Mouse (Mus musculus): ENCODE results near the gene Nmur1. TPM values are rescaled to one million over a fixed set of nuclear protein-coding genes. Genes with fewer than 3 reads are reported as not detected.

Gene Nmur1
- total and polyA plus RNA-seq, 2 experiments from 2014 or later = 0.33 TPM; not detected in 1

DNA sequence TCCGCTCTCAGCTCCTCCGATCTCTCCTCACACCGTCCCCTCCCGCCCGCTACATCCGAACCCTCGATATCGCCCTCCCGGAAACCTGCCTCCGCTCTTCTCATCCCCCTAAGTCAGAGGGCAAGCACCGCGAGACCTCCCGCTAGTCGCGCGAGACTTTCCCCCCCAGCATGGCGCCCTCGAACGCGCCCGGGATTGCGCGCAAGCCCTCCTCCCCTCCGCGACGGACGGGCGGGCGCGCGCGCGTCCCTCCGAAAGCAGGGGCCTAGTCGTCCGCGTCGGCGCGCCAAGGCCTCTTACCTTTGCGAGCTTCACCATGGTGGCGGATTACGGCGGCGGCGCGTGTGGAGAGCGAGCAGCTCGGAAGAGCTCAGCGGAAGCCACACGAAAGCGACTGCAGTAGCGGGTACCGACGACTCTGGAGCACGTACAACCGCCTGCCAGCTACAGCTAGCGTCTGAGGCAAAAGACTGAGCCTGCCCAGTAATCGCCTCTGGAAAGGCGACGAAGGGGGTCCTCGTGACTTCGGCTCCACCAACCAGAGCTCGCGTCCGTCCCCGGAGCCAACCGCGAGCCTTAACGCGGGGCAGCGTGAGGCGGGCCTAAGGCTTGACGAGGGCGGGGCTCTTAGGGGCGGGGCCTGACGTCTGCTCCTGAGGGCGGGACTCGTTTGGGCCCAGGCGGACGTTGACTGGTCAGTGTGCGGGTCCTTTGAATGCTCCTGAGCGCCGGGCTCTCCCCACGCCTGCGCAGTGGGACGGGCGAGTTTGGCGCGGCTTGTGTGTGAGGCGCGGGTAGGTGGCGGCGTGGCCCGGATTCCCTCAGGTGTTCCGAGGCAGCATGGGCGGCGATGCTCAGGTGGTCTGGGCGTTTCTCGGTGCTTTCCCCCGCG, 66.9 kb downstream of the Nmur1 start, which contains the start of gene Ncl:
Ncl (minus strand) TSS at position 495 of the 892 bp plus-strand sequence.
- Histone ChIP-seq H3K27me3 (ENCODE audit: insufficient read depth, low read length) (no peaks in the 10 kb centered on the region), H3K4me3 (ENCODE audit: low read depth, low read length) (peak within 1 kb of the TSS; percentile 78), H3K9ac (replicated peaks; ENCODE audit: low read length, poor library complexity, severe bottlenecking) (peak within 1 kb of the TSS; percentile 97), H3K27ac (ENCODE audit: low read depth, low read length) (peak within 1 kb of the TSS; percentile 100), H3K4me1 (ENCODE audit: insufficient read depth, low read length) (peaks cover 4% of the 10 kb centered on the region; the same call in 1 of the 2 replicates), H3K36me3 (ENCODE audit: insufficient read depth, low read length) (peaks cover 24% of the 10 kb centered on the region), H3K9me3 (ENCODE audit: low read length) (no peaks in the 10 kb centered on the region), H3K4me2 (ENCODE audit: low read depth, low read length, poor library complexity, severe bottlenecking) (peak within 1 kb of the TSS; percentile 76)
- TF ChIP-seq CTCF (IDR thresholded peaks at IDR 0.05) = no peak; the same call in 1 of the 2 replicates
- peak; percentile 99 for DNase-seq (ENCODE audit: low spot score)
- WGBS = under 1% methylated on average over 87 of the region's 102 CpGs
- ATAC-seq (ENCODE audit: low FRiP score) = peak; percentile 97

DNA sequence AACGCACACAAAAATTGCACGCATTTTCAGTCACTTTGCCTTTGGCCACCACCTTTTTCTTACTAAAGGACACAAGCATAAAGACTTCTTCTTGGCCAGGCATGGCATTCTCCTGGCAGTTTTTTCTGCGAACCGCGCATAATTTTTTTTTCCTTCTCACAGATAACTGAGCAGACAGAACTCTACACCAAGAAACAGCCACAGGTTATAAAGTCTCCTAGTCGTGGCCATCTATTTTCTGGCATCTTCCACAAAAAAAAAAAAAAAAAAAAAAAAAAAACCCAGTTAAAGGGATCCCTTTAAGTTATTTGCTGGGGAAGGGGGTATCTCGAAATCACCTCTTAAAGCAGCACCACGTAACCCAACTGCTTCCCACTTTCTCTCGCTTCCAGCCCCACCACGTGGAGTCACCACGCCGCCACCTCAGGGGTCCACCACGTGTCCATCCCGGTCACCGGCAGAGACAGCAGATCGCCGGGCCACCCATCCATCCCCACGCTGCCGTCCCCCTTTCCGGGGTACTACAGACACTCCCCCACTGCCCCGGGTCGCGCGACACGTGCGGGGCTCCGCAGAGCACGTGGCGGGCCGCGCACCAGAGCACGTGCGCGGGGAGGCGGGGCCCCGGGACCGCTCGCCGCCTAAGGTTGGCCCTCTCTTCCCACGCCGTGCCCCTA, 67.7 kb downstream of the Nmur1 start:
- Histone ChIP-seq H3K36me3 (ENCODE audit: insufficient read depth, low read length) (peaks cover 29% of the 10 kb centered on the region), H3K9ac (replicated peaks; ENCODE audit: low read length, poor library complexity, severe bottlenecking) (peak overlapping the region; percentile 97), H3K9me3 (ENCODE audit: low read length) (no peaks in the 10 kb centered on the region), H3K27me3 (ENCODE audit: insufficient read depth, low read length) (no peaks in the 10 kb centered on the region), H3K4me2 (ENCODE audit: low read depth, low read length, poor library complexity, severe bottlenecking) (peak overlapping the region; percentile 63), H3K4me1 (ENCODE audit: insufficient read depth, low read length) (peaks cover 4% of the 10 kb centered on the region; the same call in 1 of the 2 replicates), H3K27ac (ENCODE audit: low read depth, low read length) (peak overlapping the region; percentile 100), H3K4me3 (ENCODE audit: low read depth, low read length) (peak overlapping the region; percentile 78)
- TF ChIP-seq CTCF (IDR thresholded peaks at IDR 0.05) = no peak
- peak; percentile 58 for ATAC-seq (ENCODE audit: low FRiP score)
- under 1% methylated on average over 41 of the region's 41 CpGs for WGBS
- DNase-seq (ENCODE audit: low spot score) = no peak

- Histone ChIP-seq H3K9me3 (ENCODE audit: low read length) (no peaks in the 10 kb centered on the region), H3K4me3 (ENCODE audit: low read depth, low read length) (no peak overlapping the region), H3K4me1 (ENCODE audit: insufficient read depth, low read length) (no peaks in the 10 kb centered on the region), H3K27me3 (ENCODE audit: insufficient read depth, low read length) (no peaks in the 10 kb centered on the region), H3K9ac (replicated peaks; ENCODE audit: low read length, poor library complexity, severe bottlenecking) (no peak overlapping the region), H3K36me3 (ENCODE audit: insufficient read depth, low read length) (peaks cover 59% of the 10 kb centered on the region), H3K27ac (ENCODE audit: low read depth, low read length) (no peak overlapping the region), H3K4me2 (ENCODE audit: low read depth, low read length, poor library complexity, severe bottlenecking) (no peak overlapping the region)
- WGBS = 88% methylated on average over 2 of the region's 2 CpGs
- no peak for TF ChIP-seq CTCF (IDR thresholded peaks at IDR 0.05)
- DNase-seq (ENCODE audit: low spot score) (no peak), ATAC-seq (ENCODE audit: low FRiP score) (no peak)
Observed at GRCm38 (mm10) chr1:86354186-86354585, 71.8 kb downstream of the Nmur1 start.

- peaks cover 51% of the 10 kb centered on the region for H3K36me3 ChIP-seq (ENCODE audit: insufficient read depth, low read length)
- H3K27ac ChIP-seq (ENCODE audit: low read depth, low read length) = no peak overlapping the region
- H3K4me3 ChIP-seq (ENCODE audit: low read depth, low read length) = no peak overlapping the region
- no peak for DNase-seq (ENCODE audit: low spot score)
- no peak for TF ChIP-seq CTCF (IDR thresholded peaks at IDR 0.05)
- no peak overlapping the region for H3K4me2 ChIP-seq (ENCODE audit: low read depth, low read length, poor library complexity, severe bottlenecking)
- H3K4me1 ChIP-seq (ENCODE audit: insufficient read depth, low read length) = no peaks in the 10 kb centered on the region
- WGBS = 93% methylated on average over 8 of the region's 8 CpGs
- H3K27me3 ChIP-seq (ENCODE audit: insufficient read depth, low read length) = no peaks in the 10 kb centered on the region
- no peak for ATAC-seq (ENCODE audit: low FRiP score)
- no peak overlapping the region for H3K9ac ChIP-seq (replicated peaks; ENCODE audit: low read length, poor library complexity, severe bottlenecking)
- no peaks in the 10 kb centered on the region for H3K9me3 ChIP-seq (ENCODE audit: low read length)
Observed at GRCm38 (mm10) chr1:86350576-86350975, 75.5 kb downstream of the Nmur1 start.

- 88% methylated on average over 1 of the region's 1 CpGs for WGBS
- Histone ChIP-seq H3K9ac (replicated peaks; ENCODE audit: low read length, poor library complexity, severe bottlenecking) (no peak overlapping the region), H3K4me3 (ENCODE audit: low read depth, low read length) (no peak overlapping the region), H3K9me3 (ENCODE audit: low read length) (no peaks in the 10 kb centered on the region), H3K27ac (ENCODE audit: low read depth, low read length) (no peak overlapping the region), H3K4me1 (ENCODE audit: insufficient read depth, low read length) (no peaks in the 10 kb centered on the region), H3K27me3 (ENCODE audit: insufficient read depth, low read length) (no peaks in the 10 kb centered on the region), H3K4me2 (ENCODE audit: low read depth, low read length, poor library complexity, severe bottlenecking) (no peak overlapping the region), H3K36me3 (ENCODE audit: insufficient read depth, low read length) (peaks cover 44% of the 10 kb centered on the region)
- ATAC-seq (ENCODE audit: low FRiP score) (no peak), DNase-seq (ENCODE audit: low spot score) (no peak)
- TF ChIP-seq CTCF (IDR thresholded peaks at IDR 0.05) = no peak
Observed at GRCm38 (mm10) chr1:86349696-86350095, 76.3 kb downstream of the Nmur1 start.

DNA sequence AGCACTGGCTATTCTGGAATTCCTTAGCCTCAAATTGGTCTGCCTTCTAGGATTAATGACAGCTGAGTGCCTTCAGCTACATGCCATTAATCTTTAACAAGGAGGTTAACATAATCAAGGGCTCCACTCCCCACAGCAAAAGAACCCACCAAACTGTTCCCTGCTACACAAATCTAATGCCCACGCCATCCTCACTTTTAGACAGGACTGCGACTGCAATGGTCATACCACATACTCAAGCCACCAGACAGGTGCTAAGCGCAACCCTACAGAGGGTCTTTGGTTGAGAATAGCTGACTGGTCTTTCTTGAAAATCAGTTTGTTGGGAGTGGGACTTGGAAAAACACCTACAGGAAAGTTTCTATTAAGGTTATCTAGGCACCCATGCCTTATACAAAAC, 76.8 kb downstream of the Nmur1 start:
- H3K36me3 ChIP-seq (ENCODE audit: insufficient read depth, low read length) = peaks cover 43% of the 10 kb centered on the region
- no peak overlapping the region for H3K4me2 ChIP-seq (ENCODE audit: low read depth, low read length, poor library complexity, severe bottlenecking)
- no peak overlapping the region for H3K27ac ChIP-seq (ENCODE audit: low read depth, low read length)
- WGBS = 95% methylated on average over 3 of the region's 3 CpGs
- H3K27me3 ChIP-seq (ENCODE audit: insufficient read depth, low read length) = no peaks in the 10 kb centered on the region
- H3K4me3 ChIP-seq (ENCODE audit: low read depth, low read length) = no peak overlapping the region
- TF ChIP-seq CTCF (IDR thresholded peaks at IDR 0.05) = no peak
- H3K9ac ChIP-seq (replicated peaks; ENCODE audit: low read length, poor library complexity, severe bottlenecking) = no peak overlapping the region
- DNase-seq (ENCODE audit: low spot score) = no peak
- ATAC-seq (ENCODE audit: low FRiP score) = no peak
- no peaks in the 10 kb centered on the region for H3K4me1 ChIP-seq (ENCODE audit: insufficient read depth, low read length)
- H3K9me3 ChIP-seq (ENCODE audit: low read length) = no peaks in the 10 kb centered on the region
